Mouse (Mus musculus): ENCODE results near the gene Rnpepl1. TPM values are rescaled to one million over a fixed set of nuclear protein-coding genes. Genes with fewer than 3 reads are reported as not detected.
"Not testable (repeated sequence)": the region's sequence is repeated elsewhere in the genome, so short reads cannot be mapped to it uniquely, and the experiment has no call there.

Rnpepl1 gene
- polyA plus RNA-seq, 1 experiment, result 30.9 TPM

DNA sequence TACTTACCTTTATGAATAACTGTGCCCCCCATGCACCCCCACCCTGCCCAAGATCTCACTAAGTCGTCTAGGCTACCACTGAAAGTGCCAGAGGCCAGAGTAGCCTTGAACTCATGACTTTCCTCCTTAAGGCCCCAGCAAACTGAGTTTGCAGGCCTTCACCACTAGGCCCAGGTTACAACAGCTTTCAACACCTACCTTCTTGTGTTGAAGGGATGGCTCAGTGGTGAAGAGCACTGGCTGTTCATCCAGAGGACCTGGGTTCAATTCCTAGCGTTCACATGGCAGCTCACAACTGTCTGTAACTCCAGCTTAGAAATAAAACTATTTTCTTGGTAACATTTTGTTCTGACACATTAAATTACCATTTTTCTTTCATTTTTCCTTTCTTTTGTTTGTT, 43.1 kb downstream of the Rnpepl1 start:
- no peak overlapping the region for H3K27ac ChIP-seq (ENCODE audit: insufficient read depth, low read length)
- no peaks in the 10 kb centered on the region for H3K4me1 ChIP-seq (ENCODE audit: control insufficient read depth, insufficient read depth, low read length)
- TF ChIP-seq CTCF (IDR thresholded peaks at IDR 0.05; ENCODE audit: borderline replicate concordance, insufficient read depth, low read length) (no peak), POLR2A (IDR thresholded peaks at IDR 0.05; ENCODE audit: low read depth, low read length) (no peak)
- no peak overlapping the region for H3K4me3 ChIP-seq (ENCODE audit: insufficient read depth, low read length)

DNA sequence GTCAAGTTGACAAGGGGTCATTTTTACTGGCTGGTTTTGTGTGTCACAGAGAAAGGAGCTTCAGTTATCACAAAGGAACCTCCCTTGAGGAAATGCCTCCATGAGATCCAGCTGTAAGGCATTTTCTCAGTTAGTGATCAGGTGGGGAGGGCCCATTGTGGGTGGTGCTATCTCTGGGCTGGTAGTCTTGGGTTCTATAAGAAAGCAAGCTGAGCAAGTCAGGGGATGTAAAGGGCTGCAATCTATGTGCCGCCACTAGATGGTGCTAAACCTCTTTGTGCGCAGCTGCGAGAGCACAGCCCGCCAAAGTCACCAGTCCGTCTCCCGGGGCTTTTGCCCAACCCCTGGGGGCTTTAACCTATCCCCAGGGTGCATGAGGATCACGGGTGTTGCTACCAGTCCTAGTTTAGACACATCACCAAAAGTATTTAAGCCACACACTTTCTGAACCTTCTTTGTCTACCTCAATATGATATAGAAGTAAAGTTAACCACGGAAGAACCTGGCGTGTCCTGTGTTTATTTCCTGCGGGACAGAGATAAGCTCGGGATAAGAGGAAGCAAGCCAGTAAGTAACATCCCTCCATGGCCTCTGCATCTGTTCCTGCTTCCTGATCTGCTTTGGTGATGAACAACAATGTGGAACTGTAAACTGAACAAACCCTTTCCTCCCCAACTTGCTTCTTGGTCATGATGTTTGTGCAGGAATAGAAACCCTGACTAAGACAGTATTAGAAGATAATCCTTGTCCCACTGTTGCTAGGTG, 46.2 kb downstream of the Rnpepl1 start:
- H3K27ac ChIP-seq (ENCODE audit: insufficient read depth, low read length); H3K4me1 ChIP-seq (ENCODE audit: control insufficient read depth, insufficient read depth, low read length): not testable (repeated sequence)
- H3K4me3 ChIP-seq (ENCODE audit: insufficient read depth, low read length), result peak overlapping the region; percentile 27; the same call in 1 of the 2 replicates

DNA sequence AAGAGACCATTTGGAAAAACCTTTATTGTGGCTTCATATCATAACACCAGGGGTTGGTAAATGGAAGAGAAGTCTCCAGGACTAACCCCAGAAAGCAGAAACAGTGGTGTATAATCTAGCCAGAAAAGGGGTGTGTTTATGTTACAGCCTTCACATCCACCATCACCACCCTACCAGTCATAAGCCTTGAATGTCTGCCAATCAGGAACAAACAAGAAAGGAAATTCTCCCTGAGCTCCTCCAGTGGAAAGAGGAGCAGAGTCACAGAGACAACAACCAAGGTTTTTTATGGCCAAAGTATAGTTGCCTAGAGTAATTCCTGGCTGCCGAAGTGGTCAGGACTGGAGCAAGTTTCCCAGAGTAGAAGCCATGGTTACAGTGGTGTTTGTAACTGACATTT, 48.4 kb downstream of the Rnpepl1 start:
- H3K27ac ChIP-seq (ENCODE audit: insufficient read depth, low read length), result no peak overlapping the region
- no peak overlapping the region for H3K4me3 ChIP-seq (ENCODE audit: insufficient read depth, low read length)
- no peak for TF ChIP-seq POLR2A (IDR thresholded peaks at IDR 0.05; ENCODE audit: low read depth, low read length)
- TF ChIP-seq CTCF (IDR thresholded peaks at IDR 0.05; ENCODE audit: borderline replicate concordance, insufficient read depth, low read length), result no peak
- no peaks in the 10 kb centered on the region for H3K4me1 ChIP-seq (ENCODE audit: control insufficient read depth, insufficient read depth, low read length)

DNA sequence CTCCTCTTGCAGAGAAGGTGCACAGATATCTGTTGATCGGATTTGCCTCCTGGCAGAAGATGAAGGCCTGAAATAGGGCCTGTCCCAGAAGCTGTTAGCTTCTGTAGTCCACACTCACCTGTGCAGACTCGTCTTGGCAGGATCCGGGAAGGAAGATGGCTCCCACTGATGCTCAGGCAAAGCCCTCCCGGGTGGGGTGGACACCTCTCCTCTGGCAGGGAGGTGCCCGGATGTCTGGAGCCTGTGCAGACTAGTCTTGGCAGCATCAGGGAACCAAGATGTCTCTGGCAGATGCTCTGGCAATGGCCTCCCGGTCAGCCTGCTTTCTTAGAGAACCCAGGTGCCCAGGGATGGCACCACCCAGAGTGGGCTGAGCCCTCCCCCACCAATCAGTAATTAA, 60.2 kb downstream of the Rnpepl1 start:
- not testable (repeated sequence) for H3K4me3 ChIP-seq (ENCODE audit: insufficient read depth, low read length); H3K27ac ChIP-seq (ENCODE audit: insufficient read depth, low read length); H3K4me1 ChIP-seq (ENCODE audit: control insufficient read depth, insufficient read depth, low read length)

DNA sequence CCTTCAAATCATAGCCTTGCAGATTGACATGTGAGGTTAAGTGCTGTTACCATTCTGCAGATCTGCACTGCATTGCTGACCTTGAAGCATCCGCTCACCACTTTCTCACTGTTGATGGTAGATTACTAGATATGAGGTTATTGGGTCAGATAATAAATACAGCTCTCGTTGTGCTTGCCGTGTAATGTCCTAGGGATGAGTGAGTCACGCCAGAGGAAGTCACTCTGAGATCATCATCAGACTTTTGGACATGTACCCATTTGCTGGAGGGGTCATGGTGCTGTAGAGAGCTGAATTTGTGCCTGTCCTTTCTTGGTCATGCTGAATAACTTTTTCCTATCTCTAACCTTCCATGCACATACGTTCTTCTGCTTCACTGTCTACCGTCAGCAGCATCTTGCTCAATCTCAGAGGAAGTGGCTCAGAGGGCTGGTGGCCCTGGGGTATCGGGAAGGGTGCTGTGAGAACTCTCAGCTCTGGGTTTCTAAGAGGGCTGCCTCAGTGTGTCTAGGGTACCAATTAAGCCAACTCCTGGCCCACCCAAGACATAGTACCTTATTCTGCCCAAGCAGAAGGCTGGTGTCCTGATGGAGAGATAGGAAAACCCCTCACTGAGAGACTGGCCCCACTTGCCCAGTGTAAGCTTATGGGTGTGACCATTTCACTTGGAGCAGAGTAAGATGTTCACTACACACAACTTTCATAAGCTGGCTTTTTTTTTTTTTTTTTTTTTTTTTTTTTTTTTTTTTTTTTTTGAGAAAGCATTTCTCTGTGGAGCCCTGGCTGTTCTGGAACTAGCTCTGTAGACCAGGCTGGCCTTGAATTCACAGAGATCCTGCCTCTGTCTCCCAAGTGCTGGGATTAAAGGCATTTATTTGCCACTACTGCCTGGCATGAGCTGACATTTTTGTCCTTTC, 61.6 kb downstream of the Rnpepl1 start:
- no peak overlapping the region for H3K27ac ChIP-seq (ENCODE audit: insufficient read depth, low read length)
- H3K4me1 ChIP-seq (ENCODE audit: control insufficient read depth, insufficient read depth, low read length), result no peaks in the 10 kb centered on the region
- TF ChIP-seq CTCF (IDR thresholded peaks at IDR 0.05; ENCODE audit: borderline replicate concordance, insufficient read depth, low read length) (no peak), POLR2A (IDR thresholded peaks at IDR 0.05; ENCODE audit: low read depth, low read length) (no peak)
- H3K4me3 ChIP-seq (ENCODE audit: insufficient read depth, low read length), result no peak overlapping the region

DNA sequence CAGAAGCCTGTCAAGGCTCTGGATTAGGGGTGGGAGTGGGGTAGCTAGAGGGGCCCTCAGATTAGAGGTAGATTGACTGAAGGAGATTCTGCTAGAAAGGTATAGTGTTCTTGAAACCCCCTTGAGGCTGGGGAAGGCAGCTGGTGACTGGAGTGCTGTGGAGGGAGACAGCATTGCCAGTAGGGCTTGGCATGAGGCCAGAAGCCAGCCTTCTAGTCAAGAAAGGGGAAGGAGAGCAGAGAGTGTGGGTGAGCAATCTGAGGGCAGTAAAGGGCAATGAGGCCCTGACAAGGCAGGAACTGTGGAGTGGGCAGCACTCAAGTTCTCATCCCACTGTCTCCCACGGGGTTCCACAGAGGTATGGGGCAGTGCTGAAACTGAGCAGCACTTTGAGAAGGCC, 62.3 kb downstream of the Rnpepl1 start:
- no peak overlapping the region for H3K27ac ChIP-seq (ENCODE audit: insufficient read depth, low read length)
- no peak overlapping the region for H3K4me3 ChIP-seq (ENCODE audit: insufficient read depth, low read length)
- no peaks in the 10 kb centered on the region for H3K4me1 ChIP-seq (ENCODE audit: control insufficient read depth, insufficient read depth, low read length)
- TF ChIP-seq CTCF (IDR thresholded peaks at IDR 0.05; ENCODE audit: borderline replicate concordance, insufficient read depth, low read length) (no peak), POLR2A (IDR thresholded peaks at IDR 0.05; ENCODE audit: low read depth, low read length) (no peak)

Other genes starting within 250 kb of the Rnpepl1 start
- 105 and 112 TPM in 2 replicates for gene Gpc1, start 79.1 kb upstream of the Rnpepl1 start, polyA plus RNA-seq (2011; ENCODE audit: insufficient read length, low read depth, missing spikeins)
- 0.25 and 0.45 TPM in 2 replicates for gene Ankmy1, start 7.9 kb upstream of the Rnpepl1 start, polyA plus RNA-seq (2011; ENCODE audit: insufficient read length, low read depth, missing spikeins)
- 3.0 and 3.3 TPM in 2 replicates for gene Dusp28, start 3.8 kb upstream of the Rnpepl1 start, polyA plus RNA-seq (2011; ENCODE audit: insufficient read length, low read depth, missing spikeins)
- 9.4 and 11.1 TPM in 2 replicates for gene Capn10, start 23.6 kb downstream of the Rnpepl1 start, polyA plus RNA-seq (2011; ENCODE audit: insufficient read length, low read depth, missing spikeins)
- 0.21 and 0.58 TPM in 2 replicates for gene Gpr35, start 40.1 kb downstream of the Rnpepl1 start, polyA plus RNA-seq (2011; ENCODE audit: insufficient read length, low read depth, missing spikeins)
- gene Aqp12, start 95.6 kb downstream of the Rnpepl1 start, polyA plus RNA-seq (2011; ENCODE audit: insufficient read length, low read depth, missing spikeins), result not detected in 2 replicates
- 29.3 and 42.6 TPM in 2 replicates for gene Kif1a, start 191.2 kb downstream of the Rnpepl1 start, polyA plus RNA-seq (2011; ENCODE audit: insufficient read length, low read depth, missing spikeins)
- not detected in 2 replicates for gene Agxt, start 224.5 kb downstream of the Rnpepl1 start, polyA plus RNA-seq (2011; ENCODE audit: insufficient read length, low read depth, missing spikeins)